Mouse (Mus musculus) urinary bladder, adult 2 months (tissue): Measurements from ENCODE around the gene Mgst3. TPM values are rescaled to one million over a fixed set of nuclear protein-coding genes. Genes with fewer than 3 reads are reported as not detected.

Experiments
- DNase-seq: peaks from one replicate; pipeline ENCODE4 v3.0.0; 2022; ENCODE audit warnings: low spot score
- polyA plus RNA-seq: library from polyadenylated mRNA; depleted of rRNA; stranded (reverse); fragments of >200 nt; gene quantifications from 2 replicates; pipeline ENCODE4 v1.2.3, GENCODE M21; 2012; rRNA removed

The Mgst3 gene
- 265 and 300 TPM in 2 replicates for polyA plus RNA-seq

GRCm38 (mm10) chr1:167393683-167394492, at the start of gene Mgst3:
Mgst3 (minus strand) TSS chr1:167393841.
- DNase-seq = peak; percentile 90

GRCm38 (mm10) chr1:167438231-167438885, 44.7 kb upstream of the Mgst3 start:
- no peak for DNase-seq

GRCm38 (mm10) chr1:167437091-167437490, 43.5 kb upstream of the Mgst3 start:
- DNase-seq = no peak

- DNase-seq = no peak
Observed at GRCm38 (mm10) chr1:167436186-167436975, 42.7 kb upstream of the Mgst3 start.

GRCm38 (mm10) chr1:167434931-167435330, 41.3 kb upstream of the Mgst3 start:
- no peak for DNase-seq

GRCm38 (mm10) chr1:167430976-167431676, 37.5 kb upstream of the Mgst3 start:
- DNase-seq = no peak

- DNase-seq = no peak
Observed at GRCm38 (mm10) chr1:167426681-167427080, 33.0 kb upstream of the Mgst3 start.

- DNase-seq = no peak
Observed at GRCm38 (mm10) chr1:167425572-167425971, 31.9 kb upstream of the Mgst3 start.

- no peak for DNase-seq
Observed at GRCm38 (mm10) chr1:167422501-167423240, 29.0 kb upstream of the Mgst3 start.

- peak; percentile 36 for DNase-seq
Observed at GRCm38 (mm10) chr1:167414846-167415245, 21.2 kb upstream of the Mgst3 start.

- no peak for DNase-seq
Observed at GRCm38 (mm10) chr1:167411991-167412715, 18.5 kb upstream of the Mgst3 start.

- no peak for DNase-seq
Observed at GRCm38 (mm10) chr1:167409601-167410000, 16.0 kb upstream of the Mgst3 start.

GRCm38 (mm10) chr1:167405237-167405636, 11.6 kb upstream of the Mgst3 start:
- no peak for DNase-seq

- no peak for DNase-seq
Observed at GRCm38 (mm10) chr1:167393281-167393680, 360 bp downstream of the Mgst3 start.

- DNase-seq = no peak
Observed at GRCm38 (mm10) chr1:167392687-167393086, 954 bp downstream of the Mgst3 start.

GRCm38 (mm10) chr1:167392031-167392640, 1.5 kb downstream of the Mgst3 start:
- DNase-seq = no peak

- no peak for DNase-seq
Observed at GRCm38 (mm10) chr1:167391241-167391640, 2.4 kb downstream of the Mgst3 start.

GRCm38 (mm10) chr1:167390381-167390780, 3.3 kb downstream of the Mgst3 start:
- no peak for DNase-seq

- DNase-seq = no peak
Observed at GRCm38 (mm10) chr1:167389584-167389983, 4.1 kb downstream of the Mgst3 start.

GRCm38 (mm10) chr1:167388571-167388970, 5.1 kb downstream of the Mgst3 start:
- no peak for DNase-seq
